Mouse (Mus musculus) G1E (cell line): Measurements from ENCODE around the gene Gm17655.

Source experiments
- CTCF ChIP-seq: IDR thresholded peaks from 2 replicates; pipeline ENCODE4 v1.5.1; 2012; ENCODE audit warnings: low read depth, low read length, inconsistent platforms, mixed read lengths
- GATA1 ChIP-seq: IDR thresholded peaks from 2 replicates; pipeline ENCODE4 v1.6.1; 2012; ENCODE audit warnings: borderline replicate concordance, low read length, inconsistent platforms, mixed read lengths
- TAL1 ChIP-seq: conservative IDR thresholded peaks from 2 replicates; pipeline ENCODE4 v1.6.1; 2012; ENCODE audit warnings: low read depth, low read length, inconsistent platforms, mixed read lengths

DNA sequence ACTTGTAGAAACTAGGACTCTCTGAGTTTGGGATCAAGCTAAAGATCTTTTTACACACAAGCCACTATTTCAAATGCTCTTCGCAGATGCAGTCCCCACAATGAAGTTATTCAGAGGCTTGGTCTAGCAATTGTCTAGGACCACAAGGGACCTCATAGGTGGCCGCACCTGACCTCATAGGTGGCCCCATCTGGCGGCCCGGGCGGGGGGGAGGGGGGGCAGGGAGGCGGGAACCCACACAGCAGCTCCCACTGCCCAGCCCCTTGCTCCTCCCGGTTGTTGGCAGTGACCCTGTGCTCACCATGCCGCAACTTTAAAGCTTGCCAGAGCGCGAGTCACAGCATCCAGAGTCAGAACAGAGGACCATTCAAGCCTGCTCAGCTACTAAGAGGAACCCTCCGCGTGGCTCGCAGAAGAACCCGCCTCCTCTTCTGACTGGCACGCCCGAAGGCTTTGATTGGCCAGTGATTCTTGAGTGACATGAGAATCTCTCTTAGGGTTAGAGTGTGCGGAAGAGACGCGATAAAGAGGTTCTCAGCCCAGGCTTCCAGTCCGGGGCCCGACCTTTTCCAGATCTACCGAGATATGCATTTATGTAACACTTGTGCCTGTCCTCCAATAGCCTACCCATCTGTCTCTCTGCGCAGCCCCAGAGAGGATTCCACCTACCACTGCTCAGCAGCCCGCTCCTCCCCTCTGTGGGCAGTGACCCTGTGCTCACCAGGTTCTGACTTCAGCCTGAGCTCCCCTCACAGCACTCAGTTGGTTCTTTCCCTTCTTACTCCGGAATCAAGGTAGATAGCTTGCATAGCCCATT, 21.9 kb upstream of the Gm17655 start, which contains the start of gene Gm35315:
- TF ChIP-seq CTCF (no peak), GATA1 (no peak), TAL1 (no peak)
